Mouse (Mus musculus): ENCODE measurements around the gene Dnajc5.
A peak's percentile ranks its signal among the peaks of the same experiment; 100 is the strongest.
"Not testable (repeated sequence)": the region's sequence is repeated elsewhere in the genome, so short reads cannot be mapped to it uniquely, and the experiment has no call there.

Gene Dnajc5

GRCm38 (mm10) chr2:181520118-181520935 lies at the start of gene Dnajc5:
Dnajc5 (plus strand) TSS chr2:181520485.
- peak; percentile 98 for DNase-seq (ENCODE audit: low spot score in 2 of 2)

- DNase-seq (ENCODE audit: low spot score in 2 of 2), result no peak
These were observed 49.0 kb upstream of the Dnajc5 start for GRCm38 (mm10) chr2:181471246-181471645.

GRCm38 (mm10) chr2:181472256-181472827 lies 47.9 kb upstream of the Dnajc5 start:
- DNase-seq (ENCODE audit: low spot score in 2 of 2), result no peak

GRCm38 (mm10) chr2:181483120-181483519 lies 37.2 kb upstream of the Dnajc5 start:
- no peak for DNase-seq (ENCODE audit: low spot score in 2 of 2)

GRCm38 (mm10) chr2:181483562-181484318 lies 36.5 kb upstream of the Dnajc5 start:
- no peak for DNase-seq (ENCODE audit: low spot score in 2 of 2)

GRCm38 (mm10) chr2:181484456-181485233 lies 35.6 kb upstream of the Dnajc5 start:
- no peak for DNase-seq (ENCODE audit: low spot score in 2 of 2)

GRCm38 (mm10) chr2:181485741-181486140 lies 34.5 kb upstream of the Dnajc5 start:
- DNase-seq (ENCODE audit: low spot score in 2 of 2), result no peak

GRCm38 (mm10) chr2:181487338-181488277 lies 32.7 kb upstream of the Dnajc5 start:
- DNase-seq (ENCODE audit: low spot score in 2 of 2), result no peak

GRCm38 (mm10) chr2:181491432-181492205 lies 28.7 kb upstream of the Dnajc5 start:
- DNase-seq (ENCODE audit: low spot score in 2 of 2), result no peak

GRCm38 (mm10) chr2:181492206-181492605 lies 28.1 kb upstream of the Dnajc5 start:
- DNase-seq (ENCODE audit: low spot score in 2 of 2), result no peak

- DNase-seq (ENCODE audit: low spot score in 2 of 2), result peak in 1 of 2 experiments; percentile 17
These were observed 26.9 kb upstream of the Dnajc5 start, which contains the start of gene Abhd16b for GRCm38 (mm10) chr2:181493156-181493927. Abhd16b (plus strand) TSS chr2:181493206.

- DNase-seq (ENCODE audit: low spot score in 2 of 2), result no peak
These were observed 25.9 kb upstream of the Dnajc5 start for GRCm38 (mm10) chr2:181494266-181494945.

GRCm38 (mm10) chr2:181495845-181496244 lies 24.4 kb upstream of the Dnajc5 start:
- DNase-seq (ENCODE audit: low spot score in 2 of 2), result not testable (repeated sequence)

GRCm38 (mm10) chr2:181496281-181496680 lies 24.0 kb upstream of the Dnajc5 start:
- DNase-seq (ENCODE audit: low spot score in 2 of 2), result peak; percentile 47 to 58

- peak; percentile 90 for DNase-seq (ENCODE audit: low spot score in 2 of 2)
These were observed 23.3 kb upstream of the Dnajc5 start, which contains the start of gene Tpd52l2 for GRCm38 (mm10) chr2:181496831-181497547. Tpd52l2 (plus strand) TSS chr2:181497142.

GRCm38 (mm10) chr2:181497548-181497875 lies 22.8 kb upstream of the Dnajc5 start:
- peak in 1 of 2 experiments; percentile 41 for DNase-seq (ENCODE audit: low spot score in 2 of 2)

GRCm38 (mm10) chr2:181498644-181499043 lies 21.6 kb upstream of the Dnajc5 start:
- no peak for DNase-seq (ENCODE audit: low spot score in 2 of 2)

- no peak for DNase-seq (ENCODE audit: low spot score in 2 of 2)
These were observed 11.1 kb upstream of the Dnajc5 start for GRCm38 (mm10) chr2:181509191-181509590.
